Mouse (Mus musculus): Measurements from ENCODE around the gene Gm266. TPM values are rescaled to one million over a fixed set of nuclear protein-coding genes. Genes with fewer than 3 reads are reported as not detected.

Gene Gm266
- polyA plus RNA-seq, 1 experiment from 2014 or later, result 2.0 TPM

DNA sequence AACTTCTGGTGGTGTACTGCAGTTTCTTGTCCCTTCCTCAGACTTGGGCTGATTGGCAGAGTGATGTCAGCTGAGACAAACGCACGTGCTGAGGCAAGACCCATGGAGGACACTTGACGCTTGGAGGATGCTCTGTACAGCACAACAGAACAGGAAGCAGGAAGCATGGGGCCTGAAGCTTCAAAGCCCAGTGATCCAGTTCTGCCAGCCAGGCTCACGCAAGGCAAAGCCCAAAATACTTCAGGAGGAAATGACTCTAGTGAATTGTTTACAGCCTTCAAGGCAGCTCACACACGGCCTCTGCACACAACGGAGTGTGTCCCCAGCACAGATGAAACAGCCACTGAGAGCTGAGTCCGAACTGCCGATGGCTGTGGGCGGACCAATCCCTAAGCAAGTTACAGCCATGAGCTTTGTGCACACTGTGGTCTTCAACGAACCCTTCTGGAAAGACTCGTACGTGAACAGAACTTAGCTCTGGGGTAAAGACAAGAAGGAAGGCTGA lies 17.5 kb upstream of the Gm266 start:
- Histone ChIP-seq H3K9me3 (replicated peaks) (no peaks in the 10 kb centered on the region), H3K9ac (no peak overlapping the region), H3K4me3 (no peak overlapping the region), H3K27ac (no peak overlapping the region), H3K36me3 (no peaks in the 10 kb centered on the region), H3K4me2 (no peak overlapping the region), H3K4me1 (replicated peaks) (peaks cover 4% of the 10 kb centered on the region), H3K27me3 (peaks cover 13% of the 10 kb centered on the region; the same call in 1 of the 2 replicates)
- no peak for ATAC-seq (replicated peaks; ENCODE audit: insufficient number of reproducible peaks, insufficient read depth, low FRiP score, low read depth)
- 64% methylated on average over 12 of the region's 12 CpGs for WGBS

DNA sequence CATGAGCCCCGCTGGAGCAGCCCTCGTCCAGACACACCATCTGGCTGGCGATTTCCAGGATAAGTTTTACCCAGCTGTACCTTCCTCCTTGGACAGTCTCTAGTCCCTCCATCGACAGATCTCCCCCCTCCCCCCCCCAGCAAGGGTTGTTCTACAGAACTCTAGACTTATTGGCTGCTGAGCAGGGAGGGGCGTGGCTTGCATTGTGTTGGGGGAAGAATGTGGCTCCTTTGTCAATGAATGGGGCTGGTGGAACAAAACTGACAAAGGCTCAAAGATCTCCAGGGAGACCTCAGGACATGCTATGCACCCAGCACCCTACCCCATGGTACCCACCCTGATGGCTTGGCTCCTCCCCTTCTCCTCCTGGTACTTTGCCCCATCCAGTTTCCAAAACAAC lies 15.1 kb upstream of the Gm266 start:
- Histone ChIP-seq H3K4me2 (no peak overlapping the region), H3K27ac (no peak overlapping the region), H3K4me3 (no peak overlapping the region), H3K9me3 (replicated peaks) (no peaks in the 10 kb centered on the region), H3K9ac (no peak overlapping the region), H3K36me3 (no peaks in the 10 kb centered on the region), H3K4me1 (replicated peaks) (peaks cover 4% of the 10 kb centered on the region), H3K27me3 (peaks cover 13% of the 10 kb centered on the region; the same call in 1 of the 2 replicates)
- WGBS, result 24% methylated on average over 5 of the region's 5 CpGs
- ATAC-seq (replicated peaks; ENCODE audit: insufficient number of reproducible peaks, insufficient read depth, low FRiP score, low read depth), result no peak

- WGBS, result 60% methylated on average over 5 of the region's 5 CpGs
- H3K9me3 ChIP-seq (replicated peaks), result no peaks in the 10 kb centered on the region
- no peaks in the 10 kb centered on the region for H3K36me3 ChIP-seq
- H3K4me1 ChIP-seq (replicated peaks), result peaks cover 2% of the 10 kb centered on the region
- no peak overlapping the region for H3K27ac ChIP-seq
- no peak overlapping the region for H3K9ac ChIP-seq
- H3K4me3 ChIP-seq, result no peak overlapping the region
- peaks cover 11% of the 10 kb centered on the region; the same call in 1 of the 2 replicates for H3K27me3 ChIP-seq
- H3K4me2 ChIP-seq, result no peak overlapping the region
- ATAC-seq (replicated peaks; ENCODE audit: insufficient number of reproducible peaks, insufficient read depth, low FRiP score, low read depth), result no peak
Observed at GRCm38 (mm10) chr12:111499617-111500016, 14.0 kb upstream of the Gm266 start.

GRCm38 (mm10) chr12:111497076-111497475 lies 11.5 kb upstream of the Gm266 start:
- Histone ChIP-seq H3K9ac (no peak overlapping the region), H3K9me3 (replicated peaks) (no peaks in the 10 kb centered on the region), H3K4me3 (no peak overlapping the region), H3K4me2 (no peak overlapping the region), H3K36me3 (no peaks in the 10 kb centered on the region), H3K4me1 (replicated peaks) (no peaks in the 10 kb centered on the region), H3K27ac (no peak overlapping the region), H3K27me3 (no peaks in the 10 kb centered on the region)
- WGBS, result 44% methylated on average over 2 of the region's 2 CpGs
- ATAC-seq (replicated peaks; ENCODE audit: insufficient number of reproducible peaks, insufficient read depth, low FRiP score, low read depth), result no peak

DNA sequence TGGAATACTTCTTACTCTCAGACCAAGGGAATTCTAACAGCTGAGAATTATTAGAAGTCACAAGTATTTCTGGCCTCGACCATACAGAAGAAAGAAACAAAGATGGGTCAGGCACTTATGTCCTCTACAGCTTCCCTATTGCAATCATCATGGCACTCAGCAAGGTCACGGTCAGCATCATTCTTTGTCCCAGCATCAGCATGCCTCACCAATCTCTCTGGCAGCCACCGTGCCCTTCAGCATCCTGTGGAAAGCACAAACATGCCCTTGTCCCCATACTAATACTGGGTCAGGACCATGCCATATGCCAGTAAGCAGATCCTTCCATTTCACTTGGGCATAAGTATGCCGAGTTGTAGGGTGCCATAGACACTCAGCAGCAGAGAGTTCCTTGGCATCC lies 9.3 kb upstream of the Gm266 start:
- no peak for ATAC-seq (replicated peaks; ENCODE audit: insufficient number of reproducible peaks, insufficient read depth, low FRiP score, low read depth)

DNA sequence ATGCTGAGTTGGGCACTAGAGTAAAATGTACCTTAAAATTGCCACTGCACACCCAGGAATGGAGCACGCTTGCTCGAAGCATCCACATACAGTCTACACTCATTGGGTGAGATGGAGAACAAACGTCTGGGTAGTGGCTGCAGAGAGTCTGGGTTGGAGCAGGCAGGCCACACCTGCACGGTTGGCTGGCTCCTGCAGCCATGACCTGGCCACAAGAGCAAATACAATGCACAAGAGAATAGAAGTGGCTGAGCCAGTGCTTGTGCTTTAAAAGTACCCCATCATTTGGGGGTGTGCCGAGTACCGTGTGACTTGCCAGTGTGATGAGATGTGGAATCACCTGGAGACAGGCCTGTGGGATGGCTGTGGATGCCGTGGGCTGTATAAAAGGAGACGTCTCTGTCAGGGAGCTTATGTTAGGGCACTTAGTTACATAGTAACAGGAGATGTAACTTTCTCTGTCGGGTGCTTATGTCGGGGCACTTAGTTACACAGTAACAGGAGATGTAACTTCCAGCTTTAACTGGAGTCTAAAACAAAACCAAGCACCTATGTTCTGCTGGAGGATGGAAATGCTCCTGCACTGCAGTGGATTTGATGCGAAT lies 3.7 kb upstream of the Gm266 start:
- no peak overlapping the region for H3K27ac ChIP-seq
- H3K36me3 ChIP-seq, result no peaks in the 10 kb centered on the region
- no peak for ATAC-seq (replicated peaks; ENCODE audit: insufficient number of reproducible peaks, insufficient read depth, low FRiP score, low read depth)
- H3K4me1 ChIP-seq (replicated peaks), result peaks cover 19% of the 10 kb centered on the region
- peaks cover 56% of the 10 kb centered on the region for H3K27me3 ChIP-seq
- no peak overlapping the region for H3K4me2 ChIP-seq
- 70% methylated on average over 11 of the region's 11 CpGs for WGBS
- no peak overlapping the region for H3K9ac ChIP-seq
- H3K4me3 ChIP-seq, result no peak overlapping the region
- H3K9me3 ChIP-seq (replicated peaks), result no peaks in the 10 kb centered on the region

More for the DNA sequence above, 9.3 kb upstream of the Gm266 start:
- H3K27me3 ChIP-seq, result peaks cover 5% of the 10 kb centered on the region
- no peak overlapping the region for H3K4me3 ChIP-seq
- 67% methylated on average over 4 of the region's 4 CpGs for WGBS
- H3K27ac ChIP-seq, result no peak overlapping the region
- H3K36me3 ChIP-seq, result no peaks in the 10 kb centered on the region
- no peaks in the 10 kb centered on the region for H3K9me3 ChIP-seq (replicated peaks)
- no peaks in the 10 kb centered on the region for H3K4me1 ChIP-seq (replicated peaks)
- H3K4me2 ChIP-seq, result no peak overlapping the region
- H3K9ac ChIP-seq, result no peak overlapping the region

DNA sequence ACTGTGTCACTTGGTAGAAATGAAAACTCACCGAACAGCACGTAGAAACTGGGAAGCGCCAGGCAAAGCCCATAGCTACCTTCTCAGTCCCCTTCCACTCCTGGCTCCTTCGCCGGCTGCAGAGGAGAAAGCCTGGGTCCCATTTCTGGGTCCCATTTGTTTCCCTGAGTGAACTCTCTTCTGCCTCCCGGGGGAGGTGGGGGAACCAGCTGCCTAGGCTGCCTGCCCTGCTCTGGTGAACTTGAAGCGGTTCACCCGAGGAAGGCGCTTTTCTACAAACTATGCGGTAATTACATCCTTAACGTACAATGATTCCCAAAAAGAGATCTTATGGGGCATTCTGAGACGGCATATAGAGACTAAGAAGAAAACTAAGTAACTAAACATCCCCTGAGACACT lies 832 bp upstream of the Gm266 start:
- H3K27me3 ChIP-seq, result peaks cover 73% of the 10 kb centered on the region
- no peak overlapping the region for H3K9ac ChIP-seq
- no peak overlapping the region for H3K27ac ChIP-seq
- ATAC-seq (replicated peaks; ENCODE audit: insufficient number of reproducible peaks, insufficient read depth, low FRiP score, low read depth), result no peak
- H3K4me3 ChIP-seq, result peak overlapping the region; percentile 53
- peak overlapping the region; percentile 88 for H3K4me2 ChIP-seq
- H3K36me3 ChIP-seq, result no peaks in the 10 kb centered on the region
- peaks cover 19% of the 10 kb centered on the region for H3K4me1 ChIP-seq (replicated peaks)
- no peaks in the 10 kb centered on the region for H3K9me3 ChIP-seq (replicated peaks)
- 10% methylated on average over 12 of the region's 12 CpGs for WGBS

DNA sequence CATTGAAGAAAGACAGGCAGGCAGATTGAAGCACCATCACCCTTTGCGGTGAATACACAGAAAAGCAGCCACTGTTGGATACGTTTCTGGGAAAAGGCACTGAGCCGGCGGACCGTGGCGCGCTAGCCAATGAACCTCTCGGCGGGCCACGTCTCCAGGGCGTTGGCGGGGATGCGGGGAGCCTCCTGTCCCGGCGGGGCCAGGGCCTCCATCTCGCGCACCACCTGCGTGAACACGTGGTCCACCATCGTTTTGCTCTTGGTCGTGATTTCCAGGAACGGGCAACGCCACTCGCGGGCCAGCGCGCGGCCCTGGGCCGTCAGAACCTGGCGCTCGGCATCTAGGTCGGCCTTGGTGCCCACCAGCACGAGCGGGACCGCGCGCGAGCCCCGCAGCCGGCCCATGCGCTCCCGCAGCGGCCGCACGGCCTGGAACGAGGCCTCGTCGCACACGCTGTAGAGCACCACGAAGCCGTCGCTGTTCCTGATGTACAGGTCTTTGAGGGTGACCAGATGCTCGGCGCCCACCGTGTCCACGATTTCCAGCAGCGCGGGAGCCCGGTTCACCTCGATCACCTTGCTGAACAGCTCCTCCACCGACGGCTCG lies 474 bp downstream of the Gm266 start:
- no peak for ATAC-seq (replicated peaks; ENCODE audit: insufficient number of reproducible peaks, insufficient read depth, low FRiP score, low read depth)
- peak overlapping the region; percentile 43 for H3K9ac ChIP-seq
- peaks cover 19% of the 10 kb centered on the region for H3K4me1 ChIP-seq (replicated peaks)
- no peak overlapping the region for H3K27ac ChIP-seq
- peaks cover 68% of the 10 kb centered on the region for H3K27me3 ChIP-seq
- WGBS, result 2% methylated on average over 63 of the region's 63 CpGs
- H3K36me3 ChIP-seq, result no peaks in the 10 kb centered on the region
- H3K4me2 ChIP-seq, result peak overlapping the region; percentile 88
- no peaks in the 10 kb centered on the region for H3K9me3 ChIP-seq (replicated peaks)
- H3K4me3 ChIP-seq, result peak overlapping the region; percentile 53

DNA sequence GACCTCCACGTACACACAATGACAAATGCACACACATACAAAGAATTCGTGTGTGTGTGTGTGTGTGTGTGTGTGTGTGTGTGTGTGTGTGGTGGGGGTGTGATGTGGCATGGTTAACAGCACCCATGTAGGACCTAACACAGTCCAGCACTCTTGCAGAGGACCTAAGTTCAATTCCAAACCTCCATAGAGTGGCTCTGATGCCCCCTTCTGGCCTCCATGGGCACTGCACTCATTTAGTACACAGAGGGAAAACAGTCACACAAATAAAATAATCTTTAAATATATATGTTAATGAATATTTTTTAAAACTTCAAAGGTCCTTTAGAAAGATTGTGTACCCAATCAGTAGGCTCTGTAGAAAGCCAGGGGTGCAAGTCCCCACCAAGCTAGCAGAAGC lies 5.7 kb downstream of the Gm266 start:
- ATAC-seq (replicated peaks; ENCODE audit: insufficient number of reproducible peaks, insufficient read depth, low FRiP score, low read depth), result no peak
- Histone ChIP-seq H3K4me3 (no peak overlapping the region), H3K4me2 (no peak overlapping the region), H3K9ac (no peak overlapping the region), H3K27me3 (peaks cover 25% of the 10 kb centered on the region), H3K27ac (no peak overlapping the region), H3K9me3 (replicated peaks) (no peaks in the 10 kb centered on the region), H3K36me3 (no peaks in the 10 kb centered on the region), H3K4me1 (replicated peaks) (peaks cover 7% of the 10 kb centered on the region)
- 53% methylated on average over 2 of the region's 2 CpGs for WGBS

GRCm38 (mm10) chr12:111478924-111479323 lies 6.7 kb downstream of the Gm266 start:
- ATAC-seq (replicated peaks; ENCODE audit: insufficient number of reproducible peaks, insufficient read depth, low FRiP score, low read depth), result no peak
- no peak overlapping the region for H3K9ac ChIP-seq
- H3K4me1 ChIP-seq (replicated peaks), result peaks cover 4% of the 10 kb centered on the region
- no peak overlapping the region for H3K27ac ChIP-seq
- peaks cover 15% of the 10 kb centered on the region for H3K27me3 ChIP-seq
- no peak overlapping the region for H3K4me3 ChIP-seq
- no peaks in the 10 kb centered on the region for H3K36me3 ChIP-seq
- H3K9me3 ChIP-seq (replicated peaks), result no peaks in the 10 kb centered on the region
- 59% methylated on average over 5 of the region's 5 CpGs for WGBS
- H3K4me2 ChIP-seq, result no peak overlapping the region

DNA sequence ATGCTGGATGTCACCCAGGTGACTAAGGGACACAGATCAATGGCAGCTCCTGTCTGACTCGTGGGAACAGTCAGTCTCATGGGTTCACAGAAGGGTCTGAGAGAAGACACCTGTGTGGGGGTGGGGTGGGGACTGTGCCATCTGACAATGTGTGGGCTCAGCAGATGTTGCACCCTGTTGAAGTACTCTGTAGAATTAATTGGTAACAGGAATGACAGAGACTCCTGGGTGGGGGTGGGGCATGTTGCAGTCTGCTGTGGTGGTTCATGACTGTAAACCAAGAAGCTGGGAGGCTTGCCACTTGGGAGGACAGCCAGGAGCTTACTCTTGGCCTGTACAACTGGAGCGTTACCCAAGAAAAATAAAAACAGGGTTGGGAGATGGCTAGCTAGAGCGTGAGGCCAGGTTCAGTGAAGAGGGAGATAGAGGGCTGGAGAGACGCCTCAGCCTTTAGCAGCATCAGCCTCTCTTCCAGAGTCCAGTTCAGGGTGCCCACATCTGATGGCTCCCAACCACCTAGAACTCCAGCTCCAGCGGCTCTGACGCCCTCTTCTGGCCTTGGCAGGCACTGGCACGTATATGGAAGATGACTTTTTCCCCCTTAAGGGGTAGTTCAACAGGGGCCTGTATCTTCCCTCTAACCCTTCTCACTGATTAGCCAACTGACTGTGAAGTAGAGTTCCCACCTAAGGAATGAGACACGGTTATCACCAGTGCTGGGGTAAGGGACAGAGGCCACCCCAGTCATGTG lies 10.6 kb downstream of the Gm266 start:
- peak overlapping the region; percentile 35; the same call in 1 of the 2 replicates for H3K27ac ChIP-seq
- no peak overlapping the region for H3K9ac ChIP-seq
- no peak overlapping the region for H3K4me2 ChIP-seq
- H3K27me3 ChIP-seq, result 0 out of 2 replicates have a peak, but pooled peaks cover 3% of the 10 kb centered on the region
- no peak overlapping the region for H3K4me3 ChIP-seq
- no peaks in the 10 kb centered on the region for H3K36me3 ChIP-seq
- WGBS, result 46% methylated on average over 8 of the region's 8 CpGs
- peaks cover 4% of the 10 kb centered on the region for H3K4me1 ChIP-seq (replicated peaks)
- ATAC-seq (replicated peaks; ENCODE audit: insufficient number of reproducible peaks, insufficient read depth, low FRiP score, low read depth), result 0 out of 2 replicates have a peak, but pooled peaks have one; percentile 47
- H3K9me3 ChIP-seq (replicated peaks), result no peaks in the 10 kb centered on the region

Data from heart, embryonic 15.5 days (tissue).